Mouse (Mus musculus) MEL (cell line): ENCODE results near the gene Arntl.

Experiments
- CTCF ChIP-seq, 3 experiments: IDR thresholded peaks in 2 of 3; conservative IDR thresholded peaks in 1 of 3; 2 replicates each; pipeline ENCODE4 v1.5.1; 2011 to 2012; ENCODE audit warnings: low read length in 3 of 3, low read depth in 2 of 3, mild to moderate bottlenecking in 2 of 3, improper control_type of control experiment in 1 of 3, inconsistent platforms in 1 of 3, mixed read lengths in 1 of 3, moderate library complexity in 1 of 3; ENCODE audit not compliant: control insufficient read depth in 1 of 3, insufficient read depth in 1 of 3, poor library complexity in 1 of 3, severe bottlenecking in 1 of 3
- ELF1 ChIP-seq: IDR thresholded peaks from 2 replicates; pipeline ENCODE4 v1.6.1; 2014; ENCODE audit warnings: low read depth, mild to moderate bottlenecking, inconsistent platforms, low read length, improper control_type of control experiment, moderate library complexity
- EP300 ChIP-seq, 2 experiments: IDR thresholded peaks; 2 replicates each; pipeline ENCODE4 v1.6.1; 2011; ENCODE audit warnings: improper control_type of control experiment in 2 of 2, low read length in 2 of 2, low read depth in 1 of 2, mild to moderate bottlenecking in 1 of 2
- NELFE ChIP-seq: IDR thresholded peaks from 2 replicates; pipeline ENCODE4 v1.6.1; 2011; ENCODE audit warnings: low read depth, low read length, improper control_type of control experiment
- POLR2A ChIP-seq, 2 experiments: IDR thresholded peaks; 2 replicates each; pipeline ENCODE4 v1.6.1; 2011 to 2012; ENCODE audit warnings: low read length in 2 of 2, mild to moderate bottlenecking in 2 of 2, control low read depth in 1 of 2, improper control_type of control experiment in 1 of 2, low read depth in 1 of 2, moderate library complexity in 1 of 2; ENCODE audit not compliant: control insufficient read depth in 1 of 2, insufficient read depth in 1 of 2, poor library complexity in 1 of 2
- POLR2AphosphoS2 ChIP-seq: IDR thresholded peaks from 2 replicates; pipeline ENCODE4 v1.6.1; 2011; ENCODE audit warnings: low read length, improper control_type of control experiment
- TBP ChIP-seq: IDR thresholded peaks from 2 replicates; pipeline ENCODE4 v1.8.0; 2011; ENCODE audit warnings: low read depth, low read length, improper control_type of control experiment
- USF1 ChIP-seq: IDR thresholded peaks from 2 replicates; pipeline ENCODE4 v1.6.1; 2014; ENCODE audit warnings: low read depth, mild to moderate bottlenecking, inconsistent platforms, low read length, improper control_type of control experiment, moderate library complexity

GRCm38 (mm10) chr7:113172425-113172824 is 34.8 kb upstream of the Arntl start:
- no peak for TF ChIP-seq NELFE
- TF ChIP-seq USF1: no peak
- TF ChIP-seq TBP: no peak
- TF ChIP-seq POLR2A (IDR thresholded peaks at IDR 0.05; ENCODE audit: control insufficient read depth in 1 of 2, insufficient read depth in 1 of 2, low read depth in 1 of 2, low read length in 2 of 2, poor library complexity in 1 of 2): no peak
- no peak for TF ChIP-seq CTCF (IDR thresholded peaks at IDR 0.05 in 2 of 3, conservative IDR thresholded peaks at IDR 0.05 in 1 of 3; ENCODE audit: control insufficient read depth in 1 of 3, insufficient read depth in 1 of 3, low read depth in 2 of 3, low read length in 3 of 3, poor library complexity in 1 of 3, severe bottlenecking in 1 of 3)
- no peak for TF ChIP-seq POLR2AphosphoS2
- no peak for TF ChIP-seq ELF1
- TF ChIP-seq EP300 (IDR thresholded peaks at IDR 0.05; ENCODE audit: low read depth in 1 of 2, low read length in 2 of 2): no peak
